Mouse (Mus musculus): Measurements from ENCODE around the gene Zfp932. TPM values are rescaled to one million over a fixed set of nuclear protein-coding genes. Genes with fewer than 3 reads are reported as not detected.
"Not testable (repeated sequence)": the region's sequence is repeated elsewhere in the genome, so short reads cannot be mapped to it uniquely, and the experiment has no call there.

The Zfp932 gene
- polyA plus RNA-seq (2015; fragmentation: Nextera tagmentation; extraction: Ambion mirVana): 22.7 and 23.3 TPM in 2 replicates

DNA sequence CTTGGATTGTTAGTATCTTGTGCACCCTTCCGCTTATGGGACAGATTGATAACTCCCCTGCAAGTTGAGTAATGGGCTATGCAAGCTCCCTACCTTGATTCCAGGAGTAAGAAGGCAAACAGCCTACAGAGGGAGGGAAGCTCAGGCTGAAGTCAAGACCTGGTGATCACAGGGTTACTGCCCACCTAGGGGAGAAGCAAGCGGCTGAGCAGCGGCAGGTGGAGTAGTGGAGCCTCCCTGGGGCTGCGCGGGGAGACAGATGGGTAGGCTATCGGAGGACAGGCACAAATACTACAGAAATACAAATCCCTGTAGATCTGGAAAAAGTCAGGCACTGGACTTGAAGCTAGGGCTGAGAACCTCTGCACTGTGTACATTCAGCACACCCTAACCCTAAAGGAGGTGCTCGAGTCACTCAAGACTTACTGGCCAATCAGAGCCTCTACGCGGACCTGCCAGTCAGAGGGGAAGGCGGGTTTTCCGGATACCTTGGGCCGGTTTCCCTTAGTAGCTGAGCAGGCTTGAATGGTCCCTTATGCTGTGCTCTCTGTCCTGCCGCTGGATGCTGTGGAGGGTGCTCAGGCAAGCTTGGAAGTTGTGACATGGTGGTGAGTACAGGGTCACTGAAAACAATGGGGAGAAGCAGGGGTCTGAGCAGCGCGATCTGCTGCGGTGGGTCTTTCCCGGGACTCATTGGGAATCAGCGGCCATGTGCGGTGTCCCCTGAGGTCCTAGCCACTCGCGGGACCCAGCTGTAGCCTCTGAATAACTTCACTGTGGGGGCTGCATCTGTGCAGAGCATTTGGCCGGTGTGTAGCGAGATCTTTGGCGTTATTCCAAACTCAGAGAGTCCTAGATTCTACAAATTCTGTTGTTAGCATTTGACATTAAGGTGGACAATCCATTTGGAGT is at the start of gene Zfp932:
TSS of gene Zfp932 (plus strand) at position 496 of the 912 bp plus-strand sequence.
- H3K9ac ChIP-seq; H3K36me3 ChIP-seq; H3K27ac ChIP-seq; H3K4me2 ChIP-seq; H3K9me3 ChIP-seq; ATAC-seq (ENCODE audit: insufficient read depth, low FRiP score, low read depth); H3K4me1 ChIP-seq; H3K27me3 ChIP-seq (replicated peaks); H3K4me3 ChIP-seq (replicated peaks): not testable (repeated sequence)
- no CpG with 5 or more reads among the region's 24 CpGs for WGBS

DNA sequence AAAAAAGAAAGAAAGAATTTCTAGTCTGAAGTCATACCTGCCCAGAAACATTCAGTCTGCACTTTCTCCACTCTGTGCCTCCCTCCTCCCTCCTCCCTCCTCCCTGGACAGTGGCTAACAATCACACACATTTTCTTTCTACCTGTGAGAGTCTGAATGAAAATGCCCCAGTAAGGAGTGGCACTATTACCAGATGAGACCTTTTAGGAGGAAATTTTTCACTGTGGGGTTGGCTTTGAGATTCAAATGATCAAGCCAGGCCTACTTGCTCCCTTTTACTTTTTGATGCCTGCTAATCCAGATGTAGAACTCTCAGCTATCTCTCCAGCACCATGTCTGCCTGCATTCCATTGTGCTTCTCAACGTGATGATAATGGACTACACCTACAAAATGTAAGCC is 46.0 kb upstream of the Zfp932 start:
- Histone ChIP-seq H3K4me2 (no peak overlapping the region), H3K9me3 (no peaks in the 10 kb centered on the region), H3K36me3 (no peaks in the 10 kb centered on the region), H3K9ac (no peak overlapping the region), H3K4me1 (no peaks in the 10 kb centered on the region), H3K27me3 (replicated peaks) (no peaks in the 10 kb centered on the region), H3K27ac (no peak overlapping the region), H3K4me3 (replicated peaks) (no peak overlapping the region)
- ATAC-seq (ENCODE audit: insufficient read depth, low FRiP score, low read depth): no peak
- no CpG with 5 or more reads among the region's 1 CpGs for WGBS

- not testable (repeated sequence) for H3K4me2 ChIP-seq; H3K36me3 ChIP-seq; H3K4me1 ChIP-seq; H3K9me3 ChIP-seq; H3K4me3 ChIP-seq (replicated peaks); H3K27me3 ChIP-seq (replicated peaks); ATAC-seq (ENCODE audit: insufficient read depth, low FRiP score, low read depth); H3K9ac ChIP-seq; H3K27ac ChIP-seq
- no CpG with 5 or more reads among the region's 2 CpGs for WGBS
Observed at GRCm38 (mm10) chr5:109980743-109981142, 15.6 kb upstream of the Zfp932 start.

- H3K27ac ChIP-seq; H3K27me3 ChIP-seq (replicated peaks); H3K4me1 ChIP-seq; ATAC-seq (ENCODE audit: insufficient read depth, low FRiP score, low read depth); H3K4me2 ChIP-seq; H3K36me3 ChIP-seq; H3K9ac ChIP-seq; H3K4me3 ChIP-seq (replicated peaks); H3K9me3 ChIP-seq: not testable (repeated sequence)
- no CpG with 5 or more reads among the region's 10 CpGs for WGBS
Observed at GRCm38 (mm10) chr5:109995461-109995860, 860 bp upstream of the Zfp932 start.

DNA sequence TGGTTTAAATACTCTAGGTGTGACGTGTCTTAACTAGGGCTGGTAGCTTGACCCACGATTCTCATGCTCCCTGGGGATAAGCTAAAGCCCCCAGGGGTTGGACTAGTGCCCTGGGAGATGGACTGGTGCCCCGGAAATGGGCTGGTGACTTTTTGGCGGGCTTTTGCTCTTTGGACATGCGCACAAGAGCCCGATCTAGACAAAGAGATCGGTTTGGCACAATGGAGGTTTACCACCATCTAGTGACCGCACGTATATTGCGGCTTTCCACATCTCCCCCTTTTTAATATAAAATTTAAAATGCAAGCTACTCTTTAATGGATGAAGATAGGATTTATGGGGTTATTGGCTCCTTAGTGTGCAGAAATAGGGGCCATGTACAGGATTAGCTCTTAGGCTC is 19.5 kb downstream of the Zfp932 start:
- H3K9me3 ChIP-seq; H3K4me2 ChIP-seq; H3K27ac ChIP-seq; ATAC-seq (ENCODE audit: insufficient read depth, low FRiP score, low read depth); H3K9ac ChIP-seq; H3K27me3 ChIP-seq (replicated peaks); H3K36me3 ChIP-seq; H3K4me1 ChIP-seq; H3K4me3 ChIP-seq (replicated peaks): not testable (repeated sequence)
- WGBS: 88% methylated on average over 10 of the region's 10 CpGs

DNA sequence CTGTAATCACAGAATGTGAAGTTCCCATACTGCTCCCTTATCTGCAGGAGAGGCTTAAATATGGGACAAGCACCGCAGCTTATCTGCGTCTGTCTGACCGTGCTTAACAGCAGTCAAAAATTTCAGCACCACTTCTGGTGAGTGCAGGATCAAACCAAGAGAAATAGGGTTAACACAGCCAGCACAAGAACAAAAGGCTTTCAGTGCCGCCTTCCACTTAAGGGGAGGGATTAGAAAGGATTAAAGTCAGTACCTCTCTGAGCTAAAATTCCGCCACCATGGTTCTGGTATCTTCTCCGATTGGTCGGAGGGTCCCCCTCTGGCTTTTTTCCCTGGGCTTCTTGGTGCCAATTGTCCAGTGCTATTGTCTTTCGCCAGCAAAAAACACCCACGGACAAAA is 27.0 kb downstream of the Zfp932 start:
- Histone ChIP-seq H3K9me3 (no peaks in the 10 kb centered on the region), H3K27ac (no peak overlapping the region; the same call in 1 of the 2 replicates), H3K4me2 (peak overlapping the region; percentile 35; the same call in 1 of the 2 replicates), H3K4me3 (replicated peaks) (peak overlapping the region; percentile 21), H3K27me3 (replicated peaks) (no peaks in the 10 kb centered on the region), H3K36me3 (no peaks in the 10 kb centered on the region), H3K4me1 (no peaks in the 10 kb centered on the region), H3K9ac (no peak overlapping the region)
- no peak for ATAC-seq (ENCODE audit: insufficient read depth, low FRiP score, low read depth)
- 54% methylated on average over 9 of the region's 9 CpGs for WGBS

DNA sequence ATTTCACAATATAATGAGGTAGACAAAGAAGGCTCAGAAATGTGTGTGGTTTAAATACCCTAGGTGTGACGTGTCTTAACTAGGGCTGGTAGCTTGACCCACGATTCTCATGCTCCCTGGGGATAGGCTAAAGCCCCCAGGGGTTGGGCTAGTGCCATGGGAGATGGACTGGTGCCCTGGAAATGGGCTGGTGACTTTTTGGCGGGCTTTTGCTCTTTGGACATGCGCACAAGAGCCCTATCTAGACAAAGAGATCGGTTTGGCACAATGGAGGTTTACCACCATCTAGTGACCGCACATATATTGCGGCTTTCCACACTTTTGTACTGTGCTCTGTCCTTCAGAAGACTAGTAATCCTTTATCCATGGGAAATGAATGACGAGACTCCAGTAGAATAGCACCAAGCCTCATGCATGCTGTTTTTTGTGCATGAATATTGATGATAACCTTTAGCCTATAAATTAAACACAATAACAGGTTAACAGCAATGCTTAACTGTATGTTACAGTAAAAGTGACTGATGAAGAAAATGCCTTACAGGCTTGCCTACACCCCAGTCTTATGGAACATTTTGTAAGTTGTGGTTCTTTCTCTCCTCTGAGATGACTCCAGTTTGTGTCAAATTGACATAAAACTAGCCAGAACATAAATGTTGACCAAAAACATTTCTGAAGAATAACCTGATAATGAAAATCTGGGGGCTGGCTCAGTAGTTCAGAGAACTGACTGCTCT is 27.5 kb downstream of the Zfp932 start:
- H3K4me2 ChIP-seq: peak overlapping the region; percentile 35; the same call in 1 of the 2 replicates
- not testable (repeated sequence) for H3K36me3 ChIP-seq; H3K27ac ChIP-seq; H3K4me1 ChIP-seq; H3K9ac ChIP-seq; H3K27me3 ChIP-seq (replicated peaks); H3K9me3 ChIP-seq
- ATAC-seq (ENCODE audit: insufficient read depth, low FRiP score, low read depth): peak; percentile 50; the same call in 1 of the 2 replicates
- 38% methylated on average over 8 of the region's 8 CpGs for WGBS
- H3K4me3 ChIP-seq (replicated peaks): peak overlapping the region; percentile 21

GRCm38 (mm10) chr5:110057637-110058408 is 61.5 kb downstream of the Zfp932 start:
- peak overlapping the region; percentile 41; the same call in 1 of the 2 replicates for H3K9ac ChIP-seq
- WGBS: under 1% methylated on average over 19 of the region's 19 CpGs
- H3K27ac ChIP-seq: peak overlapping the region; percentile 77

More at GRCm38 (mm10) chr5:110057637-110058408, 61.5 kb downstream of the Zfp932 start:
- Histone ChIP-seq H3K4me3 (replicated peaks) (peak overlapping the region; percentile 63), H3K4me1 (no peaks in the 10 kb centered on the region), H3K4me2 (peak overlapping the region; percentile 54), H3K27me3 (replicated peaks) (no peaks in the 10 kb centered on the region), H3K36me3 (no peaks in the 10 kb centered on the region), H3K9me3 (no peaks in the 10 kb centered on the region)
- ATAC-seq (ENCODE audit: insufficient read depth, low FRiP score, low read depth): peak; percentile 99

Other genes starting within 250 kb of the Zfp932 start
- 12.6 and 13.6 TPM in 2 replicates for gene 4930522L14Rik, start 244.6 kb upstream of the Zfp932 start, polyA plus RNA-seq (2015; fragmentation: Nextera tagmentation; extraction: Ambion mirVana)
- 0.54 and 0.61 TPM in 2 replicates for gene Gm15446, start 73.1 kb upstream of the Zfp932 start, polyA plus RNA-seq (2015; fragmentation: Nextera tagmentation; extraction: Ambion mirVana)
- gene Gm17655, start 76.0 kb downstream of the Zfp932 start, polyA plus RNA-seq (2015; fragmentation: Nextera tagmentation; extraction: Ambion mirVana): 2.8 and 4.6 TPM in 2 replicates
- gene Gm35315, start 97.9 kb downstream of the Zfp932 start, polyA plus RNA-seq (2015; fragmentation: Nextera tagmentation; extraction: Ambion mirVana): 1.6 and 1.8 TPM in 2 replicates
- gene Plcxd1, start 103.4 kb downstream of the Zfp932 start, polyA plus RNA-seq (2015; fragmentation: Nextera tagmentation; extraction: Ambion mirVana): 1.1 TPM in 2 replicates
- gene Gtpbp6, start 111.7 kb downstream of the Zfp932 start, polyA plus RNA-seq (2015; fragmentation: Nextera tagmentation; extraction: Ambion mirVana): 28.7 and 32.3 TPM in 2 replicates
- gene Zfp605, start 113.6 kb downstream of the Zfp932 start, polyA plus RNA-seq (2015; fragmentation: Nextera tagmentation; extraction: Ambion mirVana): 5.4 TPM in 2 replicates
- 32.6 and 34.3 TPM in 2 replicates for gene Chfr, start 139.3 kb downstream of the Zfp932 start, polyA plus RNA-seq (2015; fragmentation: Nextera tagmentation; extraction: Ambion mirVana)
- 18.9 and 19.3 TPM in 2 replicates for gene Golga3, start 180.2 kb downstream of the Zfp932 start, polyA plus RNA-seq (2015; fragmentation: Nextera tagmentation; extraction: Ambion mirVana)
- 23.8 and 24.8 TPM in 2 replicates for gene Ankle2, start 234.5 kb downstream of the Zfp932 start, polyA plus RNA-seq (2015; fragmentation: Nextera tagmentation; extraction: Ambion mirVana)